Mouse (Mus musculus) right cerebral cortex, adult 18-20 months (tissue): ENCODE measurements around the gene Alg11.

Source experiments
- DNase-seq: peaks from one replicate; pipeline ENCODE4 v3.0.0; 2022; ENCODE audit warnings: mixed read lengths

Gene Alg11

GRCm38 (mm10) chr8:22079313-22080007, 18.9 kb downstream of the Alg11 start:
- DNase-seq = no peak

DNA sequence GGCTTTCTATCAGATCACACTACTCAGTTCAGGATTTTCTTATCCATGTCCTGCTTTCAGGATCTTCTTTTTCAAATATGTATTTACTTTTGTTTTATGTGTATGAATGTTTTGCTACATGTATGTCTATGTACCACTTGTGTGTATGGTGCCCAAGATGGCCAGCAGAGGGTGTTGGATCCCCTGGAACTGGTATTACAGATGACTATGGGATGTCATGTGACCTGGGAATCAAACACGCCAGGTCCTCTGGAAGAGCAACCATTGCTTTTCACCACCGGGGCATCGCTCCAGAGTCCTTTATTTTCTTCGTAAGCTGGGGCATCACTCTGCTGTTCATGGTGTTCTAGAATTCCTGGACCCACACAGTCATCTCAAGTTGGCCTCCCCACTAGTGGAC, 28.7 kb downstream of the Alg11 start:
- DNase-seq = no peak

GRCm38 (mm10) chr8:22091568-22091967, 31.0 kb downstream of the Alg11 start:
- no peak for DNase-seq

DNA sequence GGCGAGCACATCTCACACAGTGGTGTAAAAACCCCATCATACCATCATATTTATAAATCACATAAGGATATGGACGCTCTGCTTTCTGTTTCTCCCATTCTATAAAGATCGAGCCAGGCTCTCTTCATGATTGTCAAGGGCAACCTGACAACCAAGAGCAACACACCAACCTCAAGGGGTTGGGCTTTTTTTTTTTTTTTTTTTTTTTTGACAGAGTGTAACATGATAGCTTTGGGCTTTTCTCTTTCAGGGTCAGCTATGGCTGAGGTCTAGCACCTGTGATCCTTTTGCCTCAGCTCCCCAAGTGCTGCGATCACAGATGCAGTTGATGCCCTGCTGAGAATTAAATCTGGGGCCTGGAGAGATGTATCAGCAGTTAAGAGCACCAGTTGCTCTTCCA, 46.5 kb downstream of the Alg11 start:
- no peak for DNase-seq
